17 mouse cellular contexts compared by ENCODE assay signal in genomic region chr10:69117996-69118395, GRCm38 (mm10).
"Had no signal": no experiment of that assay in that cellular context is flagged by ENCODE, and none has a peak within 500 bp of the region (broad histone marks: within the 10 kb centered on the region; RNA-seq: fewer than 3 reads in every experiment).

No protein-coding gene starts in this region.

- ATAC-seq: liver, postnatal 0 days; lung, postnatal 0 days; midbrain, embryonic 13.5 days; midbrain, embryonic 15.5 days had no signal

- H3K4me1 ChIP-seq: midbrain, embryonic 13.5 days; midbrain, embryonic 15.5 days; neural tube, embryonic 12.5 days; stomach, embryonic 15.5 days had no signal

- H3K9me3 ChIP-seq: lung, embryonic 15.5 days; midbrain, embryonic 13.5 days; midbrain, embryonic 15.5 days; neural tube, embryonic 12.5 days; stomach, embryonic 15.5 days had no signal

- H3K36me3 ChIP-seq: lung, embryonic 15.5 days; midbrain, embryonic 13.5 days; midbrain, embryonic 15.5 days; neural tube, embryonic 12.5 days; stomach, embryonic 15.5 days had no signal

- H3K27ac ChIP-seq: lung, embryonic 15.5 days; macrophage; midbrain, embryonic 13.5 days; midbrain, embryonic 15.5 days; neural tube, embryonic 12.5 days; stomach, embryonic 15.5 days; stomach, postnatal 0 days had no signal

- H3K9ac ChIP-seq: liver, postnatal 0 days; lung, embryonic 15.5 days; midbrain, embryonic 13.5 days; midbrain, embryonic 15.5 days; neural tube, embryonic 12.5 days; stomach, embryonic 15.5 days had no signal

- H3K4me2 ChIP-seq: lung, embryonic 15.5 days; midbrain, embryonic 11.5 days; midbrain, embryonic 13.5 days; midbrain, embryonic 15.5 days; neural tube, embryonic 12.5 days; stomach, embryonic 15.5 days had no signal

- H3K4me3 ChIP-seq: lung, embryonic 15.5 days; megakaryocyte, embryonic 14.5 days; midbrain, embryonic 13.5 days; midbrain, embryonic 15.5 days; neural tube, embryonic 12.5 days; stomach, embryonic 15.5 days had no signal

- DNase-seq: liver, postnatal 0 days; lung, adult 2 months; lung, postnatal 14 days; lung, postnatal 36 days; right cerebral cortex, postnatal 14 days; thymus, adult 2 months; thymus, postnatal 36 days had no signal

- H3K27me3 ChIP-seq: lung, embryonic 15.5 days; megakaryocyte, embryonic 14.5 days; midbrain, embryonic 13.5 days; midbrain, embryonic 15.5 days; neural tube, embryonic 12.5 days; stomach, embryonic 15.5 days had no signal
